Mouse (Mus musculus): ENCODE measurements around the gene Alkbh6.

DNA sequence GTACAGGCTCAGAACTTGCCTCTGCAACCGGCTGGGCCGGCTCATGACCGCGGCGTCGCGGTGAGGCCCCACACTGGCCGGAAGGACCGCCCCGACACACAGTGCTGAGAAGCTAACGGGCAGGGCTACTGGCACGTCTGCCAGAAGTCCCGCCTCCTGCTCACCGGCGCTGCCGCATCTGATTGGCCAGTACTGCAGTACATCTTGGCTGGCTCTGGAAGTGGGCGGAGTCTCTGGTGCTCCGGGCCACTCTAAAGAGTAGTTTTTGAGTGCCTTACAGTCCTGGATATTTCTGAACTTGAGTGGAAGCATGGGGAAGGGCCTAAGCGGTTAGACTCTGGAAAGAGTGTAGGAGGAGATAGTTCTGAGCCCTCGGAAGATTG is 13.8 kb downstream of the Alkbh6 start:
- TF ChIP-seq CTCF (IDR thresholded peaks at IDR 0.05; ENCODE audit: low read depth, low read length): no peak
- TF ChIP-seq TAL1 (conservative IDR thresholded peaks at IDR 0.05; ENCODE audit: low read depth, low read length): no peak
- TF ChIP-seq GATA1 (IDR thresholded peaks at IDR 0.05; ENCODE audit: borderline replicate concordance, low read length): no peak
- no peak for TF ChIP-seq POLR2AphosphoS5 (IDR thresholded peaks at IDR 0.05; ENCODE audit: insufficient replicate concordance, low read depth, low read length)
